Mouse (Mus musculus) cerebellum, postnatal 36 days (tissue): Measurements from ENCODE around the gene Ptov1.
A peak's percentile ranks its signal among the peaks of the same experiment; 100 is the strongest.

Experiments
- DNase-seq, 2 experiments: peaks; one replicate each; pipeline ENCODE4 v3.0.0; 2021 to 2022; ENCODE audit warnings: mixed read lengths in 2 of 2

Ptov1 gene

DNA sequence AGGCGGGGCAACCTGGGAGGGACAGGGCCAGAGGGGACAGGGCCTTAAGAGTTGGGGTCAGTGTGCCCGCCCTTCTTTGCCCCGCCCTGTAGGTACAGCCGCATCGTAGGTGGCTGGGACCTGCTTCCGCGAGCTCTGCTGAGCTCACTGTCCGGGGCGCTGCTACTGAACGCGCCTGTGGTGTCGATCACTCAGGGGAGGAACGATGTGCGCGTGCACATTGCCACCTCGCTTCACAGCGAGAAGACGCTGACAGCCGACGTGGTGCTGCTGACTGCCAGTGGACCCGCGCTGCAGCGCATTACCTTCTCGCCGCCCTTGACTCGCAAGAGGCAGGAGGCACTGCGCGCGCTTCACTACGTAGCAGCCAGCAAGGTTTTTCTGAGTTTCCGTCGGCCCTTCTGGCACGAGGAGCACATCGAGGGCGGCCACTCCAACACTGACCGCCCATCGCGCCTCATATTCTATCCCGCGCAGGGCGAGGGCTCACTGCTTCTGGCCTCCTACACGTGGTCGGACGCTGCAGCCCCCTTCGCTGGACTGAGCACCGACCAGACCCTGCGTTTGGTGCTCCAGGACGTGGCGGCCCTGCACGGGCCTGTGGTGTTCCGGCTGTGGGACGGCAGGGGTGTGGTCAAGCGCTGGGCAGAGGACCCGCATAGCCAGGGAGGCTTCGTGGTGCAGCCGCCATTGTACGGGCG lies 29.9 kb downstream of the Ptov1 start:
- DNase-seq, result no peak

DNA sequence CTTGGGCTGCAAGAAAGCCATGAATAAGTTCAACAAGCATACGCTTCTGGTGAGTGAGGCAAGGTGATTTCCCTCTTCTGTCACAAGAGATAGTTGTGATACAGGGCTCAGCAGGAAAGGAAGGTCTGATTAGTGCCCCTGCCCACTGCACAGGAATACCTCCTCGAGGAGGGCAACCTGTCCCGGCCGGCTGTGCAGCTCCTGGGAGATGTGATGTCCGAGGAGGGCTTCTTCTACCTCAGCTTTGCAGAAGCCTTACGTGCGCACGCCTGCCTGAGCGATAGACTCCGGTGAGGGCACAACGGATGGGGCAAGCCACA lies 30.5 kb downstream of the Ptov1 start:
- no peak for DNase-seq

DNA sequence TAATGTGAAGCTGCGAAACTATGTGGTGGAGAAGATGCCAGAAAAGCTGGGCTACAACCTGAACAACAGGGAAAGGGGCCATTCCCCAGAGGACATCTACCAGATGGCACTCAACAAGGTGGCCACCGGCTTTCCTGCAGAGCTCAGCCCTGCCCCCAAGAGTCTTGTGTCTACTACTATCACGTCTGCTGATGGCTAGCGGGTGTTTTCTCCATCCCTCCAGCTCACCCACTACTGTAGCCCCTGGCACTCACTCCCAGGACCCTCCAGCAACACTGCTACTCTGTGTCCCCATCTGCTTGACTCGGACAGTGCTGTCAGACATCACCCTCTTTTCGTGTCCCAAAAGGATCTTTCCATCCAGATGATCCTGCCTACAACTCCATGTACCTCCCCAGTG lies 31.5 kb downstream of the Ptov1 start:
- no peak for DNase-seq

DNA sequence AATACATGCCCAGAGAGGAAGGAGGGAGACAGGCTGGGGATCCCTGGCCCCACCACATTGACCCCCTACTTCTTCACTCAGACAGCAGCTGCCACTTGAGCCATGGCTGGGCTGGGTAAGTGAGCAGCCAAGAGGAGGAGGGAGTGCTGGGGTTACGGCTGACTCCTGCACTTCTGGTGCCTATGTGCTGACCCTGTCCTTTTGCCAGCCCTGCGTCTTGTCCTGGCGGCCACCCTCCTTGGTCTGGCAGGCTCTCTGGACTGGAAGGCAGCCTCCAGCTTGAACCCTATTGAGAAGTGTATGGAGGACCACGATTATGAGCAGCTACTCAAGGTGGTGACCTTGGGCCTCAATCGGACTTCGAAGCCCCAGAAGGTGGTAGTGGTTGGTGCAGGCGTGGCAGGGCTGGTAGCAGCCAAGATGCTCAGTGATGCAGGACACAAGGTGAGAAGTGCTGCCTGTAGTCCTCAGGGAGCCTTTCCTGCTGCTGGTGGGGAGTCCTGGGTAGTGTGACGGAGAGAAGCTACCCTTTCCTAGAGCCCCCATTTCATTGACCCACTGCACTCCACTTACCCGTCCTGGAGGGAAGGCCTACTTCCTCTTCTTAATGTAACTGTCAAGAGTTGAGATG lies 33.0 kb downstream of the Ptov1 start:
- DNase-seq, result no peak

DNA sequence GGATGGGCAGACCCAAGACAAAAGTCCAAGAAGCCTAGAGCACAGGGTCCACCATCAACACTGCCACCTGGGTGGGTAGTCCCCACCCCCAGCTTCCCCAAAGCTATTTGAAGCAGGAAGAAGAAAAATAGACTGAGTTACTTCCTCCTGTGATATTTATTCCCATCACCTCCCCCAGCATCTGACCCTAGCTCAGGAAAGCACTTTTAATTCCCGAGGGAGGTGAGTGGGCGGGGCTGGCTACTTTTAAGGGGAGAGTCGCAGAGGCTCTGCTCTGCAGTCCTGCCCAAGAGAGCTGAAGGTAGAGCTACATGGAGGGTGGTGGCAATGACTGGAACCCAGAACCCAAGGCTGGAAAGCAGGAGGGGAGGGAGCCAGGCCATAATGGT lies 33.6 kb downstream of the Ptov1 start:
- DNase-seq, result no peak

DNA sequence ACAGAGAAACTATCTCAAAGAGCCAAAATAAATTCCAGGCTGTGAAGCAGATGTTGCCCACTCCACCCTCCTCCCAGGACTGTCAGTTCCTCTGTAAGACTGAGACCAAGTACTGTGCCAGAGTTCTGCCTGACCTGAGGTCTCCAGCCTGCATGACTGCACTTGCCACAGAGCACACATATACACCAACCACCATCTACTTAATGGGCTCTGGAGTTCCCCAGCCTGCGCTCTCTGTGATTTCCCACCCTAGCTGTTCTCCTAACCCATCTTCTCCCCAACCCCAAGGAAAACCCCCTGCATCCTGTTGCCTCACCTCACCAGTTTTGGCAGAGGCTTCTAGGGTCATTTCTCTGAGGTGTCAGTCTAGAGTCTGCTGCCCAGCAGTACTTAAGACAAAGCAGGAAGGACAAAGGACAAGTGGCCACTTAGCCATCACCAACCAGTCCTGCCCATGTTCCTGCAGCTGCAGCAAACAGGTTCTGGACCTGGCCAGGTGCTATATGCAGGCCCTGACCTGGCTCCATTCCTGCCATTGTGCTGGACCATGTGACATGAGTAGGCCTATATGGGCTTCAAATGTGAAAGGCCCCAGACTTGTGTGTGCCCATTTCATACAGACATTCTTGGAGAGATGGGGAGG lies 34.1 kb downstream of the Ptov1 start:
- DNase-seq, result no peak

DNA sequence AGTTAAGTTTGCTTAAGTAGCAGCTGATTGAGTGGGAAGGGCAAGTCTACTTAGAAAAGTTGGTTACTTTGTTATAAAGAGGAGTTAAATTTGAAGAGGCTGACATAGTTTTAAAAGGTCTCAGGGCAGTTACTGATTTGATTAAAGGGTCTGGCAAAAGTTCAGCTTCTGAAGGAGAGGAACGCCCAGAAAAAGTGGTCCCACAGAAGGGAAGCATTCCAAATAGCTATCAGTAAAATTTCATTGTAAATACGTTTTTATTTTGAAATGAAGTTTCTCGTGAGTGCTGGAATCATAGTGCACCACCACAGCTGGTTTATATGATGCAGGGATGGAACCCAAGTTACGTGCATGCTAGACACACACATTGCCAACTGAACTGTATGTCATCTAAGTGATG lies 36.8 kb downstream of the Ptov1 start:
- DNase-seq, result no peak

DNA sequence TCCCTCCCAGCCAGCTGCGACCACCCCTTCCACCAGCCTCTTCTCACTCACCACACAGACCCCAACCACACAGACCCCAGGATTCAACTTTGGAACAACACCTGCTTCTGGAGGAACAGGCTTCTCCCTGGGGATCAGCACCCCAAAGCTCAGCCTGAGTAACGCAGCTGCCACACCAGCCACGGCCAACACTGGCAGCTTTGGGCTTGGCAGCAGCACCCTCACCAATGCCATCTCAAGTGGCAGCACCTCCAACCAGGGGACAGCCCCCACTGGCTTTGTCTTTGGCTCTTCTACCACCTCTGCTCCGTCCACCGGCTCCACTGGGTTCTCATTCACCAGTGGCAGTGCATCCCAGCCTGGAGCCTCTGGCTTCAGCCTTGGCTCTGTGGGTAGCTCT lies 40.9 kb downstream of the Ptov1 start:
- no peak for DNase-seq

DNA sequence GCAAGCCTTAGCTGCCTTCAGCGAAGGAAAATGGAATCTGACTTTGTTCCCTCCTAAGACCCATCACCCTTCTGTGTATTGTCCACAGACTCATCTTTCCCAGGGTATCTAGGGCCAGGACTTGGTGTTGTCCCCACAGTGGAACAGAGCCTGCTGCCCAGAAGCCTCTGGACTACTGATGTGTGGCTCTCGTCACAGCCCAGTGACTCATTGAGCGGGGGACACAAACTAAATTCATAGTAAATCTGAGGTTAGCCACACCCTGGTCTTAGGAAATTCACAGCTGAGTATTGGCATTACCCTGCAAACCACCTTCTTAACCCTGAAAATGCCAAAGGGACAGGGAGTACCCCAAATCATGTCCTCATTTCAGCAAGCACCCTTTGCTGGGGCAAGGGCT lies 42.8 kb downstream of the Ptov1 start:
- DNase-seq, result no peak

DNA sequence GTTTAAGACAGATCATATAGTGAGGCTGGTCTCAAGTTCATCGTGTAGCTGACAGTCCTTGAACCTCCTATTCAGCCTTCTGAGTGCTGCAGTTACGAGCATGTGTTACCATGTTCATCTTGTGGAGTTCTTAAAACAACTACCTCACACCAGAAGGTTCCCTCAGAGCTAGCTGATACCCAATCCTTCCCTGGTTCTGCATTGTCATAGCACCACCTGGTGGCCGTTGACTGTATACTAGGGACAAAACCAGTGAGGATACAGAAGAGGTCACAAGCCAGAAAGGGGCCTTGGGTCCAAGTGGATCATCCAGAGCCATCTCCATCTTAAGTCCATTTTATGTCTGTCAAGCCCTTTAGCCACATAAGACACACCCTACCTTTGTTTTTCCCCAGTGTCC lies 44.7 kb downstream of the Ptov1 start:
- DNase-seq, result peak; percentile 86 to 87

DNA sequence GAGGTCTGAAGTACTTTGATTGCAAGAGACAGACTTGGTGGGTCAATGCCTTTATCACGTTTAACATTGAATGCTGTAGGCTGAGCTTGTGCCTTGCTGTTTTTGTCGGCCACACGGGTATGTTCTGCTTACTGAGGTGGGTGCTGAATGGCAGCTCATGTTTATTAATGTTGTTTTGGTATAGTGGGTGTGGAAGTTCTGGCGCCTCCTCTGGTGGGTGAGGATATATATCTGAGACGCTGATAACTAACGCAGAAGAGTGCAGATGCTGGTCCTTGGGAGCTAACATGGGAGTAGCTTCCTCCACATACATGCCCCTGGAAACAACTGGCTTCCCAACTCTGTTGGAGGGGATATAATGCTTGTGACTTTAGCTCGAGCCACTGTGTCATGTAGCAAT lies 46.2 kb downstream of the Ptov1 start:
- DNase-seq, result no peak

DNA sequence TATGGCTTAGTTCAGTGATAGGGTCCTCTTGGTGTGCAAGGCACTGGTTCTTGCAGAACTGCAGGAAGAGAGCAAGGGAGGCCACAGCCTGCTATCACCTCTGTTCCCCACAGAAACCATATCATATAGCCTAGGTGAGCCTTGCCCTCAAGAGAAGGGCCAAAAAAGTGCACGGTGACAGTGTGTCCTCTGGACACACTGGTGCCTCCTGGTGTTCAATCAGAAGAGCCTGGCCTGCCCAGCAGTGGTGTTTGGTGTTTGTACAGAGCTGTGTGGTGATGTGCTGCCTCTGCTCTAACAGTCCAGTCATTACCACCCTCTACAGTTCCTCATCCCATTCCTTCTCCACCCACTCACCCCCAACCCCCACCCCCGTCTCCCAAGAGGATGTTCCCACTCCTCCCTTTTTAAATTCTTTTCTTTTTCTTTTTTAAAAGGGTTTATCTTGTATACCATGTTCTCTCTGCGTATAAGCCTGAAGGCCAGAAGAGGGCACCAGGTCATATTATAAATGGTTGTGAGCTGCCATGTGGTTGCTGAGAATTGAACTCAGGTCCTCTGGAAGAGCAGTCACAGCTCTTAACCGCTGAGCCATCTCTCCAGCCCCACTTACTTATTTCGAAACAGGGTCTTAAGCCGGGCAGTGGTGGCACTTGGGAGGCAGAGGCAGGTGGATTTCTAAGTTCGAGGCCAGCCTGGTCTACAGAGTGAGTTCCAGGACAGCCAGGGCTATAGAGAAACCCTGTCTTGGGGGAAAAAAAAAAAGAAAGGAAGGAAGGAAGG lies 47.7 kb downstream of the Ptov1 start:
- no peak for DNase-seq

DNA sequence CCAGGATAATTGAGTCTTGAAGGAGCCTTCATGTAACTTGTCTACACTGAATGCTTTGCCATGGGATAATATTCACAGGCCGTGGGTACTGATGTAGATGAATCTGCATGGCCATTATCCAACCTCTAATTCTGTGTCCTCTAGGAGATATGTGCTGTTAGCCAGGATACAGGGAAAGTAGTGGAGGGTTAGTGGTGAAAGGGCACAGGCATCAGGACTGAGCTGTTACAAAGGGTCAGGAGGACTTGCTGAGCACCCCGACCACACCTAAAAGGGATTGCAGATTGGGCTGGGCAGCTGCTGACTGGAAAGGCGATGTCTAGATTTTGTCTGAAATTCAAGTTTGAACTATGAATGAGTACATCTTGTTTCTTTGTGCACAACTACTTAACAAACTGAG lies 49.1 kb downstream of the Ptov1 start:
- DNase-seq, result no peak

DNA sequence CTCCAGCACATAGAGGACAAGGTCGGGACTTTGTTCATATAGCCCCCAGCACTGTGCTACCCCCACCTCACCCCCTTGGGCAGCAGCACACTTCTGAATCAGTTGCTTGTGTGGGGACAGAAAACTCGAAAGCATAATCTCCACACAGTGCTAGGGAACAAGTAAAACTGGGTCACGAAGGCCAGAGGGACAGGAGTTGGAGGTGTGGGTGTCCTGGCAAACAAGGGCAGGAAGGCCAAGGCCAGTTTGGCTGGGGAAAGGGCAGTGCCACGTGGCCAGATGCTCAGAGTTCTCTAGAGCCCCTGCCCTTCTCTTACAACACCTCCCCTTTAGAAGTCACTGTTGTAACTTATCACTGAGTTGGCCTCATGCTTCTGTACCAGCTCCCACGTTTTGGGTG lies 49.7 kb downstream of the Ptov1 start:
- no peak for DNase-seq

DNA sequence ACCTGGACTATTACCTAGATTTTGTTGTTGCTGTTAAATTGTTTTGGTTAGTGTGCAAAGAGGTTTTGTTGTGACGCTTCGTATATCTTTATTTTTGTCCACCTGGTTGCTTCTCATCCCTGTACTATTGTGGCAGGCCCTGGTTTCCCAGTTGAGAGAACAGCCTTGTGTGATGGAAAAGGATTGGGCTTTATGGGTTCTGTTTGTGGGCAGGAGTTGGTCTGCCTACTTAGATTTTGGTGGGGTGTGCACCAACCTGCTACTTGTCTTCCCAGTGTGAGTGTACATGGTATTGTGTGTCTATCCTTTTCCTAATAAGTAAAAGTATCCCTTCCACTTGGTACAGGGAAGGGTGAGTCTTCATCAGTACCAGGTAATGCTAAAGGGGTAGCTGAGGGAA lies 50.2 kb downstream of the Ptov1 start:
- no peak for DNase-seq

DNA sequence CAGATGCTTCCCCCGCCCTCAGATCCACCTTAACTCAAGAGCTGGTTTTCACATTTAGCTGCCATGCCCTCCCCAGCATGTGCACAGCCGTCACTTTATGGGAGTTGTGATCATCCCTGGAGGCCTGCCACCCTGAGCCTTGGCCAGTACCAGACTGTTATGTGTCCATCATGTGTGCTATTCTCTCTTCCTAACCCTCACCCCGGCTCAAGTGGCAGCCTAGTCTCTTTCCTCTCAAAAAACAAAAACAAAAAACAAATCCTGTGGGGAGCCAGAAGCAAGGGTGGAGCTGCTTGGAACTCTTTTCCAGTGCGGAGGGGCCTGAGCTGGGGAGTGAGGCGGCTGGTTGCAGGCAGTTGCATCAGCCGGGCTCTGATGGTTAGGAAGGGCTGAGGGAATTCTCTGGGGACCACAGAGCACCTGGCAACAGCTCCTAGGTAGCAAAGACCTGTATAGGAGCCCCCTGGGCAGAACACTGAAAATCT lies 50.8 kb downstream of the Ptov1 start:
- DNase-seq, result peak; percentile 51 to 54

DNA sequence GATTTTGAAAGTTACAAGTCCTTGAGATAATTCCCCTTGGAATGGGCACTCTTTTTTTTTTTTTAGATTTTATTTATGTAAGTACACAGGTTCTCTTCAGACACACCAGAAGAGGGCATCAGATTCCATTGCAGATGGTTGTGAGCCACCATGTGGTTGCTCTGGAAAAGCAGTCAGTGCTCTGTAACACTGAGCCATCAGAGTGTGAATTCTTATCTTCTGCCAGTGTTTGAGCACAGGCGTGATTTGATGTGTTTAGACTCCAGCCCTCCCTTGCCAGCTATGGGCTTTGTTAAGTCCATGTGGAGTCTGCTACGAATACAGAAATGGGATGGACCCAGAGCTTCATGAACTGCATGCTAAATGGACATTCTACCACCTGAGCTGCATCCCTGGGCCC lies 51.4 kb downstream of the Ptov1 start:
- no peak for DNase-seq

DNA sequence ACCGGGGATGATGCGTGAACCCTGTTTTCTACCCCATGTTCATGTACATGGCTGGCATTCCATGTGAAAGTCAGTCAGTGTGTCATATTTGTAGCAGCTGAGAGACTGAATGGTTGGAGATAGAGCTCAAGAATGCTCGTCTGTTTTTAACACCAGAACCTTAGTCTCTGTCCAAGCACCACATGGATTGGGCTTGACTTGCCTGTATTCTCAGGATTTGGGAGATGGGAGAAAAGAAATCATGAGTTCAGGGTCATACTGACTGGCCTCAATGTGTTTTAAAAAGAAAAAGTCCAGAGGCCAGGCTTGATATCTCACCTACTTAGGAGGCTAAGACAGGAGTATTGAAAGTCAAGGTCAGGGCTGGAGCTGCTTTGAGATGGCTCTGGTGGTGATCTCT lies 52.1 kb downstream of the Ptov1 start:
- DNase-seq, result no peak

DNA sequence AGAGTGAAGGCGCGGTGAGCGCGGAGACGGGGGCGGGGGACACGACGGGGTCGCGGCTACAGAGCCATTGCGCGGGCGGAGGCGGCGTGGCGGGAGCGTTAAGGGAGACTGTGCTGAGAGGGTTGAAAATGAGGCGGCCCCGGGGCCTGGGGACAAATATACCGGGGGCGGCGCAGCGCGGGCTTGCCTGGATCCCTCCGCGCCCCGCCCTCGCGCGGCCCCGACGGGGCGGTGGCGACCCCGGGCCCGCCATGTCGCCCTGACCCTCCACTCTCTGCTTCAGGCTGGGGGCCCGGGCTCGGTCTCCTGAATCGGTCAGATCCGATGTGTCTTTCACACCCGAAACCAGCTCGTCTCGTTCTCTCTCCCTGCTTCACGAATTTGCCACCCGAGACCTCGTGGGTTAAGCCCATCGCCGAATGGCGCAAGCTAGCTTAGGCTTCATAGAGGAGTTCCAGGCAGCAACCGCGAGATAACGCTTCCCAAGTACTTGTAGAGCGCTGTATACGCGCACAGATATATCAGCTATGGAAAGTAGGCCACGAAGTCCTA lies 53.0 kb downstream of the Ptov1 start, which contains the start of gene Atf5:
Gene Atf5 (minus strand): TSS at position 189 of the 552 bp plus-strand sequence.
- peak in 1 of 2 experiments; percentile 43 for DNase-seq

DNA sequence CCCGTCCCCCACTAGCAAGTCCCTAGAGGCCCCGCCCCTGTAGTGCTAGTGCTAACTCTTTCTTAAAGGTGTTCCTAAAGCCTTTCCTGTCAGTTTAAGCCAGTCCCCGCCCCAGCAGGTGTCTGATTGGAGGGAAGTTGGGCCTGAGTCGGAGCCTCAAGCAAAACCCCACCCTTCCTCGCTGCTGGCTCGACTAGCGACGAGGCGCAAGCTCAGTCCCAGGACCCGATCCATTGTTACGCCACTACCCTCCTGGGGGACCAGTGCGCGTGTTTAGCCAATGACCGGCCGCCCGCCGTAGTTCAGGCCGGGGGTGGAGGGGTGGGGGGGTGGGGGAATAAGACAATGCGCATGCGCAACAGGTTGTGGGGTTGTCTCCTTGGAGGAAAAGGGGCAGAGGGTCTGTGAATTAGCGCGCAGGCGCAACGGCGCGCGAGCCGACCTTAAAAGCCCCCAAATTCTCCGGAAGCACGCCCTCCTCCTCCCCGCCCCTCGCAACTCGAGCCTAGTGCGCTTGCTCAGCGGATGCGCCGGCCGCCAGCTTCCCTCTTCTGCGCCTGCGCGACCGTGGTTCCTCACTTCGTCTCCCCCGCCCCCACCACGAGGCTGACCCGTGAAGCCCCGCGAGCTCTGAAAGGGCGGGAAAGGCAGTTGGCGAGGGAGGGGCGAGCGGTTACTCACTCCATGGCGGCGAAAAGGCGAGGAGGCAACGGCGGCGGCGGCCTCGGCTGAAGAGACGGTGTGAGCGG lies 53.7 kb downstream of the Ptov1 start, which contains the start of the genes Nup62 and Il4i1:
Gene Nup62 (plus strand): TSS at position 368 of the 749 bp plus-strand sequence.
Gene Il4i1 (plus strand): TSS at position 667 of the 749 bp plus-strand sequence.
- DNase-seq, result peak; percentile 98

DNA sequence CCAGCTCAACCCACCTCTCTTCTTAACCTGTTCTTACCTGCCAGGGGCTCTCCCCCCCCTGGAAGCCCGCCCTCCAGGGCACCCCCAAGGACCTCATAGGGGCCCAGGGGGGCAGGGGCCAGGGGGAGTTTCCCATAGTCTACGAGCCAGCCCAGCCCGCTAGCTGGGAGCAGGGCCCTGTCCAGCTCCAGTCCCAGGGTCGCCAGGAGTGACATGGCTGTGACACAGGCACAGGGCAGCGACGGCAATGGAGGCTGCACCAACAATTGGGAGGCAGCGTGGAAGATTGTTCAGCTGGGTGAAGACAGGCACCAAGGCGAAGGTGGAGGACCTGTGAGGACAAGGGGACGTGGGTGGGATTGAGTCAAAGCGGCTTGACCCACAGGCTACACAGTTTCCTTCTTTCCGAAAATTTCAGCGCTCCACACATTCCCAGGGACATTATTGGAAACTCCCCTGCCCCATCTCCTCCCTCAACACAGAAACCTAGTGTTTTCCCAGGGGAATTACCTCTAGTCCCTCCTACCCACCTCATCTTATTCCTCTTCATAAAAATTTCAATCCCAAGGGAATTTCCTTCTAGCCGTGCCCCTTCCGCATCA lies 54.5 kb downstream of the Ptov1 start:
- DNase-seq, result no peak

DNA sequence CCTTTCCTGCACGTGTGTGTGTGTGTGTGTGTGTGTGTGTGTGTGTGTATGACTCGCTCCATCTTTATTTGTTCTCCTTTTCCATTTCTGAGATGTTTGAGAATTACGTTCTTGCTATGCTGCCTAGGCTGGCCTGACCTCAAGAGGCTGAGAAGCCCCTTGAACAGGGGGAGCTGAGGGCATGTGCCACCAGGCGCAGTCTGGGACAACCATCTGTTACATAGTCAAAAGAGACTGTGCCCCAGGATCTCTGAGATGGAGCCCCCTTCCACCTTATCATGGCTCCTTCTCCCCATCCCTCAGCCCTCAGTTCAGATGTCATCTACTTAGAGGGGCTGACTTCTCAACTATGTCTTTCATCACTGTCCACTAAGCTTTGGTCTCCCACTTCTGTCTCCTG lies 55.2 kb downstream of the Ptov1 start:
- no peak for DNase-seq
